16 mouse cellular contexts compared by ENCODE assay signal in the genomic region with DNA sequence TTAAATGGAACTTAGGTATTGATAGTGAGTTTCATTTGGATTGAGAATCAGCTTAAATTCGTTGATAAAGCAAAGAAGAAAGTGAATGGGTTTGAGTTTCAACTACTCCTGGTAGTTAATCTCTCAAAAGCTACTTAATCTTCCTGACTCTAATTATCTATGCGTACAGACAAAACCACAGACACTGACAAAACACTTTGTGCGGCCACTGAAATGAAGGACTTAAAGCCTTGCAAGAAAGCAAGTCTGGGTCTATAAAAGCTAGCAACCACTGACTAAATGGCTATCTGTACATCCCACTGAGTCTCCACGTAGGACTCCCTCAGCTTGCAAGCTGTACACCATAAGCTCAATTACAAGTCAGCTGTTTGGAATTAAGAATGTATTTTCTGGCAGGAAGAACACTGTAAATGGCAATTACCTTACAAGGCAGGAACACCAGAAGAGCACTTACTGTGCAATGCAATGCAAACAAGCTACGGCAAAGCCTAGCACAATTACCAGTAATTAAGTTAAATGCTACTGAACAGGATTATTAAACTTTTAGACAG. TPM values are rescaled to one million over a fixed set of nuclear protein-coding genes. Genes with fewer than 3 reads are reported as not detected.
A peak's percentile ranks its signal among the peaks of the same experiment; 100 is the strongest.
DNase-seq lines count a peak whose midpoint lies in the region; ATAC-seq and TF ChIP-seq lines count a peak whose summit lies in the region.
"Had no signal": no experiment of that assay in that cellular context is flagged by ENCODE, and none has a peak within 500 bp of the region (broad histone marks: within the 10 kb centered on the region; RNA-seq: fewer than 3 reads in every experiment).

No protein-coding gene starts in this region.

- no peak overlapping the region for H3K9ac ChIP-seq in forebrain, embryonic 12.5 days
- H3K9ac ChIP-seq in forebrain, embryonic 15.5 days (replicated peaks): no peak overlapping the region
- H3K9ac ChIP-seq in limb, embryonic 14.5 days (ENCODE audit: low read depth, low read length, severe bottlenecking): no peak overlapping the region

- no peak overlapping the region for H3K27ac ChIP-seq in forebrain, embryonic 12.5 days
- H3K27ac ChIP-seq in forebrain, embryonic 15.5 days (replicated peaks): no peak overlapping the region
- H3K27ac ChIP-seq in limb, embryonic 14.5 days (replicated peaks; ENCODE audit: low read depth, low read length): peak overlapping the region; percentile 55; the same call in 1 of the 2 replicates
- H3K27ac ChIP-seq: hindbrain, postnatal 0 days had no signal

- peak; percentile 40; the same call in 1 of the 2 replicates for ATAC-seq in forebrain, embryonic 12.5 days (ENCODE audit: low FRiP score)
- ATAC-seq in forebrain, embryonic 15.5 days (replicated peaks): no peak
- ATAC-seq in limb, embryonic 14.5 days (ENCODE audit: low FRiP score, low read depth): 0 out of 2 replicates have a peak, but pooled peaks have one; percentile 38
- ATAC-seq: hindbrain, postnatal 0 days; lung, postnatal 0 days had no signal

- H3K4me1 ChIP-seq in forebrain, embryonic 12.5 days: peaks cover 15% of the 10 kb centered on the region
- H3K4me1 ChIP-seq in forebrain, embryonic 15.5 days: peaks cover 15% of the 10 kb centered on the region; the same call in 1 of the 2 replicates
- H3K4me1 ChIP-seq in limb, embryonic 14.5 days (ENCODE audit: control insufficient read depth, insufficient read depth, low read length): peaks cover 20% of the 10 kb centered on the region

- H3K36me3 ChIP-seq in forebrain, embryonic 12.5 days (replicated peaks): peaks cover 12% of the 10 kb centered on the region; the same call in 1 of the 2 replicates
- H3K36me3 ChIP-seq in forebrain, embryonic 15.5 days: peaks cover 5% of the 10 kb centered on the region; the same call in 1 of the 2 replicates
- H3K36me3 ChIP-seq in limb, embryonic 14.5 days (ENCODE audit: control insufficient read depth, insufficient read depth, low read length): peaks cover 35% of the 10 kb centered on the region

- 9% methylated on average over 5 of the region's 5 CpGs for WGBS in forebrain, embryonic 12.5 days
- WGBS in forebrain, embryonic 15.5 days: 7% methylated on average over 5 of the region's 5 CpGs
- 25% methylated on average over 5 of the region's 5 CpGs for WGBS in limb, embryonic 14.5 days

- H3K9me3 ChIP-seq in forebrain, embryonic 12.5 days: no peaks in the 10 kb centered on the region
- H3K9me3 ChIP-seq in forebrain, embryonic 15.5 days: no peaks in the 10 kb centered on the region
- H3K9me3 ChIP-seq in limb, embryonic 14.5 days (ENCODE audit: control insufficient read depth, low read length): no peaks in the 10 kb centered on the region

- peak; percentile 21 for DNase-seq in retina, embryonic 14.5 days (ENCODE audit: low spot score)
- no peak for DNase-seq in retina, postnatal 1 day
- no peak for DNase-seq in limb, embryonic 14.5 days (ENCODE audit: low spot score)
- no peak for DNase-seq in c-Kit-positive CD71-positive TER-119-positive erythroid progenitor cells, embryonic 14.5 days (ENCODE audit: low spot score)
- no peak for DNase-seq in spleen, adult 18-20 months
- DNase-seq in kidney, adult 11 months: no peak
- DNase-seq: adrenal gland, adult 2 months; cerebellum, adult 2 months; embryo, embryonic 11 days; heart, postnatal 10 days; kidney, adult 8-10 months; kidney, postnatal 4 days had no signal

- TF ChIP-seq POLR2A in limb, embryonic 14.5 days (IDR thresholded peaks at IDR 0.05; ENCODE audit: borderline replicate concordance, extremely low read depth, insufficient read depth, insufficient read length): no peak

- no peak overlapping the region for H3K4me3 ChIP-seq in forebrain, embryonic 12.5 days (replicated peaks)
- no peak overlapping the region for H3K4me3 ChIP-seq in forebrain, embryonic 15.5 days
- H3K4me3 ChIP-seq in limb, embryonic 14.5 days (replicated peaks; ENCODE audit: low read length): no peak overlapping the region

- H3K4me2 ChIP-seq in forebrain, embryonic 12.5 days: no peak overlapping the region
- no peak overlapping the region for H3K4me2 ChIP-seq in forebrain, embryonic 15.5 days (replicated peaks)
- no peak overlapping the region for H3K4me2 ChIP-seq in limb, embryonic 14.5 days (replicated peaks; ENCODE audit: low read depth, low read length, severe bottlenecking)

- H3K27me3 ChIP-seq in forebrain, embryonic 12.5 days: 0 out of 2 replicates have a peak, but pooled peaks cover 7% of the 10 kb centered on the region
- no peaks in the 10 kb centered on the region for H3K27me3 ChIP-seq in forebrain, embryonic 15.5 days
- no peaks in the 10 kb centered on the region for H3K27me3 ChIP-seq in limb, embryonic 14.5 days (ENCODE audit: control insufficient read depth, insufficient read depth, low read length)

RNA-seq across cellular contexts. Expression of gene Adgra3, which starts 43.6 kb away (rescaled TPM):
- 43.6 and 48.2 TPM in 2 replicates for polyA plus RNA-seq in forebrain, embryonic 12.5 days (2016; fragmentation: Nextera tagmentation; extraction: Ambion mirVana)
- polyA plus RNA-seq in forebrain, embryonic 15.5 days (2015; fragmentation: Nextera tagmentation; extraction: Ambion mirVana): 20.5 and 22.3 TPM in 2 replicates
- polyA plus RNA-seq in limb, embryonic 14.5 days (2012; rRNA removed): 90.8 and 103 TPM in 2 replicates
- 55.4 and 59.7 TPM in 2 replicates for polyA plus RNA-seq in limb, embryonic 14.5 days (2014; fragmentation: Nextera tagmentation; extraction: Ambion mirVana)
